Mouse (Mus musculus) kidney, adult 18-20 months (tissue): ENCODE results near the gene Ank2.
A peak's percentile ranks its signal among the peaks of the same experiment; 100 is the strongest.

Experiments
- DNase-seq: peaks from one replicate; pipeline ENCODE4 v3.0.0; 2021

Ank2 gene

DNA sequence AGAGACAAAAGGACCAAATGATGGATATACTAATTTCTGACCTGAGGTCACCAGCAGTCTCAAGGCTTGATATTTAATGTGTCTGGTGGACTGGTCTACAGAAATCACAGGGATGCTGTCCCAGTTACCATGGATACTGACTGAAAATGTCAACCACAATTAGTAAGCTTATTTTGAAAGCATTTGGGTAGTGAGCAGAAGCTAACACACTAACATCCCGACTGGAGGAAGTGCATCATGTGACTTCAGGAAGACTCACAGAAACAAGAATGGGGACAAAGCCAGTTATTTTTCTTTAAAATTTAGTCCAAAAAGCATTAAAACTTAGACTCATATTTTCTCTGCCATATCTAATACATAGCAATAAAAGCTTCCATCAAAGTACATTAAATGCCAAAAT is 546.5 kb downstream of the Ank2 start:
- no peak for DNase-seq

DNA sequence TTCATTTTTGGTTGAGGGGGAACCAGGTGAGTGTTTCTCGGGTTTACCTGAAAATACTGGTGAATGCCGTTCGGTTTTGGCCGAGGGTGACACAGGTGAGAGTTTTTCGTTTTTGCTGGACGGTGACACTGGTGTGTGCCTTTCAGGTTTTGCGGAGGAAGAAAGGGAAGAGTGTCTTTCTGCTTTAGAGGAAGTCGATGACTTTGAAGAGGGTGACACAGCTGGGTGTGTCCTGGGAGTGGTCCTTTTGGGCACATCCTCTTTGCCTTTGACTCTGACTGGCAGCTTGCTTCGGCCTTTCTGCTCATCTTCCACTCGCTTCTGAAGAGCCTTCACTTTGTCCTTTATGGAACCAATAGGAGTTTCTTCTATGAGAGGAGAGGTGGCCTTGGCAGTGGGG is 552.6 kb downstream of the Ank2 start:
- no peak for DNase-seq

DNA sequence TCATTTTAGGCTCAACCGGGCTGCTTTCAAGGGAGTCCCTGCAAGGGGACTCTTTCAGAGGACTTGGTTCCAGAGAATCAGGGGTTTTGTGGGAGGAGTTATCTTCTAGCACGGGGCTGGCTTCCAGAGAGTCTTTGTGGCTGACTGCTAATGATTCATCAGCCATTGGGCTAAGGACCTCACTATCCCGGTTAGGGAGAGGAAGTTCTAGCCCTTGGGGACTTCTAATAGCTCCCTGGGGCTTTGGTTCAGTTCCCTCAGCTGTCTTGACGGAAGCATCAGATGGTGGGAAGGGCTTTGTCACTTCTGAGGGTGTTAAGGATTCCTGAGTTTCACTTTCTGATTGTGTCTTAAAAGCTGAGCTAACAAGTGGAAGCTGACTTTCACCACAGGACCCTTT is 554.3 kb downstream of the Ank2 start:
- DNase-seq: no peak

DNA sequence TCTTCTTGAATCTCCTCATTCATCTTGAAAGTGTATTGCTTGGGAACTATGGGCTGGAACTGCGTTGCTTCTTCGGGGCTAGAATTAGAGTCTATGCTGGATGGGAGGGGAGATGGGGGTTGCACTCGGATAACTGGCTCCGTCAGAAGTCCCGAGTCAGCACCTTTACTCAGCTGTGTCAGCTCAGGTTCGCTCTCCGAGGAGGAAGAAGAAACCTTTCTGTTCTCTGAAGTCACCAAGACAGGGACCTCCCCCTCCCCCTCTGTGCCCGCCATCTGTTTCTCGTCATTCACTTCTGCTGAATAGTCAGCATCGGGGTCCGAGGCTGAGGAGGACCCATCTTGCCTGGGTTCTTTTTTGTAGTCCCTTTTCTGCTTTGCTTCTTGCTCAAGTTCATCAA is 555.1 kb downstream of the Ank2 start:
- DNase-seq: no peak

DNA sequence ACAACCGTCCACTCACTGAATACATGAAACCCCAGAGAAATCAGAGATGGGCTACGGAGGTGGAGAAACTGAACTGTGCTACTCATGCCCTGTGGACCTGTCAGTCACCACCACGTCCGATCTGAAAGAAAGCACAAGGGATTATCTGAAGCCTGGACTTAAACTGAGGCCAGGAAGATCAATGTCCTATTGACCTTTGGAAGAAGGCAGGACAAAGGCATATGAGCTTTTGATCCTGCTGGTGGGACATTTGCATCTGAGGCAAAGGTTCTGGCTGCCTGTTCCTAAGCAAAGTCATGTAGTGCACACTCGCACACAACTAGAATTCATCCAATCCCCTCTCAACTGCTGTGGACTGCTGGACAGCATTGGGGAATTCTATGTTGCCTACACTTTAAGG is 558.7 kb downstream of the Ank2 start:
- no peak for DNase-seq

DNA sequence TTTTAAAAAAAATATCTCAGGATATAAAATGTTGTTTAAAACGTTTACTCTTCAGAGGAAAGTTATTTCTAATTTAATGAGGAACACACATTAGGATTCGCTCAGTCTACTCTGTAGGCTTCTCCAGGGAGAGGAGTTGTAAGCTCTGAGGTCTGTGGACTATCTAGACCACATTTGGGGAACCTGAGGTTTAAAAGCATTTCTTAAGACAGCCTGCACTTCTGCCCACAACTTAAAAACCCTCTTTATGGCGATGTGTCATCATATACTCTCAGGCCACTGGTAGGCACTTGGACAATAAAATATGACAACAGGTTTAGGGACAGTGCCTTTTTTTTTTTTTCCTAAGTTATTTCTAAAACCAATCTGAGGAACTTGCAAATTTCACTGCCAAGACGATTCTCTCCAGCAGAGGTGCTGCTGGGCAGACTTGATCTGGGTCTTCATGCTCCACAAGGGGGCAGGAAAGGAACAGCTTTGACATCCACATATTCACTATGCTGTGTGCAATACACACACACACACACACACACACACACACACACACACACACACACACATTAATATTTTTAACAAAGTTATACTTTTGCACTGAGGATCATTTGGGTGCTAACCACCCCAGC is 567.2 kb downstream of the Ank2 start:
- no peak for DNase-seq

DNA sequence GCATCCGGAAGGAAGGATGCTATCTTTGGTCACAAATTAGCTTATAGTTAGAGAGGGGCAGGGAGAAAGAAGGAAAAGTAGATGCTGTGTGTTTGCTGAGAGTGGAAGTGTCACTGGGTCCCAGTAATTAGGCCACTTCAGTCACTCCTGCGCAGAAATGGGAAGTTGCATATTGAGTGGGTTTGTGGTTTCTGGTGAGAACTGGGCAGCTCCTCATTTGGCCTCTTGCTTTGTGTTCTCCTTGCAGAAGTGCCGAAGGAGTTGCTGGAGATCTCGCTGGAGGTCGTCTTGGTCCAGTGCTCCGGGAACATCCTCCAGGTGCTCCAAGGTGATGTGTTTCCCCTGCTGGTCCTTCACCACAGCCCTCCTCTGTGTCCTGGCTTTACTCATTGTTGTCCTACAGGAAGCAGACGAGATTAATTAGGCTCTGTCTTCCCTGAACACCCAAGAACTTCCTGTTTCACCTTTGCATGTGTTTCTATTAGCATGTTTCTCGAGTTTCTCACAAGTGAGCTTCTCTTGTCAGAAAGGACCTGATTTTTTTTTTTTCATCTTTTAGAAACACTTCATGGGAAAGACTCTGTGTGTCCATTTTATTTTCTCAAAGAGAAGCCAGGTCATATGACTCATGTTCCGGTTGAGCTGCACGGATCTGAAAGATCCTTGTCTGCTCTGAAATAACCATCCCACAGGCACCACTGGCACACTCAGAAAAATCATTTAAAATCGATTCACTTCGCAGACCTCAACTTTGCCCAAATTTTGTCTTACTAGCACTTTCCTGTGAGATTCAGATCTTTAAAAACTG is 575.4 kb downstream of the Ank2 start:
- no peak for DNase-seq

DNA sequence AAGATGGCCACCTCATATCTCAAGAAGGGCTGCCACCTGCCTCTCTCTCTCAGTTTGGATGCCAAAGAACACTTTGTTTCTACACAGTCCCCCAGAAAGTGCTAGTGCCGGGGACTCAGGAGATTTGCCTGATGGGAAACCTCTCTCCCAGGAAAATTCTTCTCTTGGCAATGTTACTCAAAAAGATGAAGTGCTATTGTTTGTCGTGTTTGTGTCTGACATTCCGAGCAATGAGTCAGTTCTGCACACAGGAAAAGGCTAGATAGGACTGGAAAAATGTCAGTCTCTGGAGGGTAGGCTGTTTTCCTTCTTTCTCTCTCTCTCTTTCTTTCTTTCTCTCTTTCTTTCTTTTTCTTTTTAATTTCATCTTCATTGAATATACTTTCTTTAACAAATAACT is 577.2 kb downstream of the Ank2 start:
- no peak for DNase-seq

DNA sequence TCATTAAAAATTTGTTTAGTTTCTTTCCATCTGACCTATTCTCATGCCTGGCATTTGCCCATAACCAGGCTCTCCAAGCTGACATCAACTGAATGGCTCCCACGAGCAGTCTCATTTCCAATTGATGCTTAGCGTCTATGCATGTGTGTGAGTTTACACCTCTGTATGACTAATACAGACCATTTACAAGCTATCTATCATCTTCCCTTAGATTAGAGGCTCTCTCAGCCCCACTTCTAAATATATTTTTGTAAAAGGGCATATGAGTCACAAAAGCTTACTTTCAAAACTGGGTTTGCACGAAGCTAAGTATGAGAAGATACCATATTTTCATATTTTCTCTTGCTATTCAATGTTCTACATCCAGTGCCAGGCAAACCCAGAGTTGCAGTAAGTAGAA is 578.9 kb downstream of the Ank2 start:
- no peak for DNase-seq

DNA sequence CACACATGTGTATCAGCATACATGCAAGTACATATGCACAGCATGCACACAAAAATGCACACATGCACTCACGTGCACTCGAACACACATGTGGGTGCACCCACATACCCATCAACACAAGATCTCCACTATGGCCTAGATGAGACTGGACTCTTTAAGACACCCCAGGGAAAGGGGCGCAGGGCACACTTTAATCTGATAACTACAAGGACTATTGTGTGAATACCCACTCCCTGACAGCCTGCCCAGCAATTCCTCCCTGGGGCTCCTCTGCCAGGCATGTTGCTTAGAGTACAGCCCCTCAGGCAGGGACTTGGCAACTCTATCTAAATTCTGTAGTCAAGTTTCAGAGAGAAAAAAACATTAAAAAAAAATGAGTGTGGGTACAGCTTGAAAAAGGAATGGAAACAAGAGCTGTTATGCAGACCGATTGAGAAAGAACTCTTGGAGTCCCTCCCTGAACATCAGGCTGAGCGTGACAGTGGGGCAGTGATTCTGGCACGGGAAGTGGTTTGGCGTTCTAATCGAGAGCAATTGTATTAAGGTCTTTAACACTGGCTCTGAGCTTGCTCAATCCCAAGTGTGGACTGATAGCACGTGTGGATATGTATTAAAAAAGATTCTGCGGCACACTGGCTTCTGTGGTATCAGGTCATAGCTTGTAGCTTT is 580.2 kb downstream of the Ank2 start:
- DNase-seq: no peak

DNA sequence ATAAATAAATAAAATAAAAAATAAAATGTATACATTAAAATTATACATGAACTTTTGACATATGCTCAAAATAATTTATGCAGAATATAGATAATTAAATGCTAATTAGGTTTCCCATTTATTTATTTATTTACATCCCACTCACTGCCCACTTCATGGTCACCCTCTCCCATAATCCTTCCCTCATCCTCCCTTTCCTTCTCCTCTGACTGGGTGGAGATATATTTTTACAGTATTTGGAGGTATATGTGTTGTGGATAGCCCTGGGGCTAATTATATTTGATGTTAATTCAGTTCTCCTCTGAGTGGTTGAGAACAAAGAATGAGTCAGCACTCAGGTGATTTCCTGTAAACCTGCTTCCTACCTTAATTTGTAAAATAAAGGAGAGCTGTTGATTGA is 582.8 kb downstream of the Ank2 start:
- no peak for DNase-seq

DNA sequence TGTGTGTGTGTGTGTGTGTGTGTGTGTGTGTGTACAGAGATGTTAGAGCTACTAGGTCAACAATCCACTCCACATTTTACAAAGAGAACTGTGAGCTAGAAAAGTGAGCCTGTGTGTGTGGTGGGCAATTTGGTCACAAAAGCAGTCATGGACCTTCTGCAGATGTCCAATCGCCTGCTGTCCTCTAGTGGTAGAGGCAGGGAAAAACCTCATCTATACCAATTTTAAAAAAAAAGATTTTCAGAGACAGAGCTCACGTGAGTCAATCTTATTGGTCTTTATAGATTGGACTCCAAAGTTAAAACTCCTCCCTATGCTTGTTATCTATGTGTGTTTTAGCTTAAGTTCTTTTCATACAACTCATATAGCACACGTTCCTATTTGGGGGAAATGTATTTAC is 595.6 kb downstream of the Ank2 start:
- peak; percentile 21 for DNase-seq

DNA sequence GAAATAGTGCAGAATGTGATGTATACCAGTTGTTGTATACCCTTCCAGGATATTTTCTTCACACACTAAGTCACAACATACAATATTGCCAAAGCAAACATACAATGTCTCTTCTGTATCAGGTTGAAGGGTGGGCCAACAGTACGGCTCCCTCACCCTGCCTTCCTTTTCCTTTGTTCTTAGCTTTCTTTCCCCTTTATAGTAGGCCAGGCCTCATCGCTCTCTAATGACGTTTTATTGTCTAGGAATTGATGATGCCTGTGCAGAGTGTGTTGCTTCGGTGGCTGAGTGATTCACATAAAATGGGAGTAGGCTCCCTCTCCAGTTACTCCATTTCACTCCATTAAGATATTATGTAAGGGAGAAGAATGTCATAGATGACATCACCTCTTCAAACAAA is 612.5 kb downstream of the Ank2 start:
- DNase-seq: no peak

DNA sequence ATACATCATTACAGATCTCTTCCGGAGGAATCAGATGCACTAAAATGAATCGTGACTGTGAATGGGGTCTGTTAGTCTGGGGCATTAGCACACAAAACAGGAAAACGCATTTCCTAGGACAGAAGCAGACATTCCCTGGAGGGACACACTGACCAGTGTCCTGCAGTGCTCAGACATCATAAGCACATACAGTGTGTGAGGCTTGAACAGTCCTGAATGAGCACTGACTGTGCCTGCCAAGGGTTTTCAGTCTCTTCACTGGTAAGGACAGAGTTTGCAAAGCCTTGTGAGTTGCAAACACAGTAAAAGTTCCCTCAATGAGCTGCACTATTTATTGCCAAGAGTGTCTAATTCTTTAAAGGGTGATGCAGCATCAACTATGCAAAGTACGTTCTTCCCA is 613.1 kb downstream of the Ank2 start:
- DNase-seq: no peak

DNA sequence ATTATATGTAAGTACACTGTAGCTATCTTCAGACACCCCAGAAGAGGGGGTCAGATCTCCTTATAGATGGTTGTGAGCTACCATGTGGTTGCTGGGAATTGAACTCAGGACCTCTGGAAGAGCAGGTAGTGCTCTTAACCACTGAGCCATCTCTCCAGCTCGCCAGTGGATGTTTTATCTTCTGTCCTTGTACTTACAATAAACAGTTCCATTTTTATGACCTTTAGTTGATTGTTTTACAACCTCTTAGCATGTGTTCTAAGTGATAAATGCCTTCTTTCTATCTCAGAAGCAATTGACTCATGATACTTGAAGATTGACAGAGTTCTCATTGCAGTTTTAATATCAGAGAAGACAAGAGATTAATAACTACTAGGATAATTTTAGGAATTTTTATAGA is 620.9 kb downstream of the Ank2 start:
- no peak for DNase-seq
